Mouse (Mus musculus): Measurements from ENCODE around the gene Ttc9b. TPM values are rescaled to one million over a fixed set of nuclear protein-coding genes. Genes with fewer than 3 reads are reported as not detected.
"Not testable (repeated sequence)": the region's sequence is repeated elsewhere in the genome, so short reads cannot be mapped to it uniquely, and the experiment has no call there.

Ttc9b gene
- polyA plus RNA-seq, 1 experiment from 2014 or later, result 10.2 TPM

- not testable (repeated sequence) for H3K9ac ChIP-seq (ENCODE audit: low read length); H3K9me3 ChIP-seq (ENCODE audit: control insufficient read depth, low read length); H3K4me2 ChIP-seq; H3K27ac ChIP-seq (ENCODE audit: low read depth, low read length); H3K27me3 ChIP-seq (ENCODE audit: control insufficient read depth, insufficient read depth, low read length); DNase-seq (ENCODE audit: low spot score, missing footprints); H3K4me1 ChIP-seq (ENCODE audit: control insufficient read depth, insufficient read depth, low read length); ATAC-seq (ENCODE audit: low FRiP score); H3K4me3 ChIP-seq (ENCODE audit: low read depth, low read length)
- WGBS, result 98% methylated on average over 7 of the region's 7 CpGs
- H3K36me3 ChIP-seq (ENCODE audit: control insufficient read depth, insufficient read depth, low read length), result peaks cover 17% of the 10 kb centered on the region
Measured at GRCm38 (mm10) chr7:27628816-27629215, 24.9 kb upstream of the Ttc9b start.

DNA sequence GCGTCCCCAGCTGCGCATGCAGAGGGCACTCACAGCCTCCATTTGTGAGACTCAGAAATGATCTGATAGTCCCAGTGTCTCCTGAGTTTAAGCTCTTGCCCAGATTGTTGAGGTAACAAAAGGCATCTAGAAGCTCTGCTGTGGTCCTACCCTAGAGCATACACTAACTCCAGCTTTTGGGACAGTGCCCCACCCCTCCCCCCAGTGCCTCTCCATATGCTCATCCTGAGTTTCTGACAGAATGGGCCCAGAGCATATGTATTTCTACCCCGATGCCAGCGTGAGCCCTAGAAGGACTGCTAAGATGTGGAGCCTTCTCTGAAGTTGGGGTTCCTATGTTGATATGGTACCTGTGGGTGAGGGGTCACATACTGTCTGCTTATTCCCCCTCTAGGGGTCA, 22.3 kb upstream of the Ttc9b start:
- H3K27me3 ChIP-seq (ENCODE audit: control insufficient read depth, insufficient read depth, low read length), result no peaks in the 10 kb centered on the region
- H3K4me2 ChIP-seq, result no peak overlapping the region
- H3K4me3 ChIP-seq (ENCODE audit: low read depth, low read length), result no peak overlapping the region
- DNase-seq (ENCODE audit: low spot score, missing footprints), result no peak
- no peak overlapping the region for H3K27ac ChIP-seq (ENCODE audit: low read depth, low read length)
- no peaks in the 10 kb centered on the region for H3K9me3 ChIP-seq (ENCODE audit: control insufficient read depth, low read length)
- peaks cover 22% of the 10 kb centered on the region for H3K36me3 ChIP-seq (ENCODE audit: control insufficient read depth, insufficient read depth, low read length)
- 95% methylated on average over 4 of the region's 4 CpGs for WGBS
- no peak overlapping the region for H3K9ac ChIP-seq (ENCODE audit: low read length)
- no peak for ATAC-seq (ENCODE audit: low FRiP score)
- H3K4me1 ChIP-seq (ENCODE audit: control insufficient read depth, insufficient read depth, low read length), result no peaks in the 10 kb centered on the region

DNA sequence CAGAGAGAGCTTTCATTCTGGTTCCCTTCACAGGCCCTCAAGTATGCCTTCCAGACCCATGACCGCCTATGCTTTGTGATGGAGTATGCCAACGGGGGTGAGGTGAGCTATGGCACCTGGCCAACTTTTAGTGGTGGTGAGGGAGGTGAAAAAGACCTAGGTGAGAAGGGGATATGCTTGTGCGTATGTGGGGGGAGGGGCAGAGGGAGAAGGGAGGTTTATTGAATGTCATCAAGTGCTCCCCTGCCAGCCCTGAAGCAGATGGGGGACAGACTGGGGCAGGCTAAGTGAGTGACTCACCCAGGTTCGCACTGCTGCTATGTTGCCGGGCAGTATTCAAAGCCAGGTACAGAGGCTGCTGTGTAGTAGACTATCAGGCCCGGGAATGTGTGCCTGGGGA, 20.5 kb upstream of the Ttc9b start:
- H3K9me3 ChIP-seq (ENCODE audit: control insufficient read depth, low read length), result no peaks in the 10 kb centered on the region
- no peak overlapping the region for H3K27ac ChIP-seq (ENCODE audit: low read depth, low read length)
- H3K9ac ChIP-seq (ENCODE audit: low read length), result no peak overlapping the region
- no peaks in the 10 kb centered on the region for H3K4me1 ChIP-seq (ENCODE audit: control insufficient read depth, insufficient read depth, low read length)
- DNase-seq (ENCODE audit: low spot score, missing footprints), result no peak
- 84% methylated on average over 6 of the region's 6 CpGs for WGBS
- ATAC-seq (ENCODE audit: low FRiP score), result no peak
- no peak overlapping the region for H3K4me3 ChIP-seq (ENCODE audit: low read depth, low read length)
- no peak overlapping the region for H3K4me2 ChIP-seq
- peaks cover 26% of the 10 kb centered on the region for H3K36me3 ChIP-seq (ENCODE audit: control insufficient read depth, insufficient read depth, low read length)
- H3K27me3 ChIP-seq (ENCODE audit: control insufficient read depth, insufficient read depth, low read length), result no peaks in the 10 kb centered on the region

- H3K9me3 ChIP-seq (ENCODE audit: control insufficient read depth, low read length), result no peaks in the 10 kb centered on the region
- H3K9ac ChIP-seq (ENCODE audit: low read length), result no peak overlapping the region
- H3K36me3 ChIP-seq (ENCODE audit: control insufficient read depth, insufficient read depth, low read length), result peaks cover 22% of the 10 kb centered on the region
- no peak overlapping the region for H3K4me3 ChIP-seq (ENCODE audit: low read depth, low read length)
- no peaks in the 10 kb centered on the region for H3K27me3 ChIP-seq (ENCODE audit: control insufficient read depth, insufficient read depth, low read length)
- H3K4me1 ChIP-seq (ENCODE audit: control insufficient read depth, insufficient read depth, low read length), result no peaks in the 10 kb centered on the region
- no peak for DNase-seq (ENCODE audit: low spot score, missing footprints)
- no peak for ATAC-seq (ENCODE audit: low FRiP score)
- H3K4me2 ChIP-seq, result no peak overlapping the region
- H3K27ac ChIP-seq (ENCODE audit: low read depth, low read length), result no peak overlapping the region
- 92% methylated on average over 6 of the region's 6 CpGs for WGBS
Measured at GRCm38 (mm10) chr7:27634691-27635090, 19.0 kb upstream of the Ttc9b start.

GRCm38 (mm10) chr7:27635094-27635493, 18.6 kb upstream of the Ttc9b start:
- not testable (repeated sequence) for H3K4me1 ChIP-seq (ENCODE audit: control insufficient read depth, insufficient read depth, low read length); H3K27me3 ChIP-seq (ENCODE audit: control insufficient read depth, insufficient read depth, low read length); DNase-seq (ENCODE audit: low spot score, missing footprints); H3K27ac ChIP-seq (ENCODE audit: low read depth, low read length); H3K9me3 ChIP-seq (ENCODE audit: control insufficient read depth, low read length); H3K4me3 ChIP-seq (ENCODE audit: low read depth, low read length); H3K4me2 ChIP-seq; H3K9ac ChIP-seq (ENCODE audit: low read length); ATAC-seq (ENCODE audit: low FRiP score)
- H3K36me3 ChIP-seq (ENCODE audit: control insufficient read depth, insufficient read depth, low read length), result peaks cover 22% of the 10 kb centered on the region
- 94% methylated on average over 2 of the region's 2 CpGs for WGBS

- Histone ChIP-seq H3K27ac (ENCODE audit: low read depth, low read length) (no peak overlapping the region), H3K4me2 (no peak overlapping the region), H3K9ac (ENCODE audit: low read length) (no peak overlapping the region), H3K4me1 (ENCODE audit: control insufficient read depth, insufficient read depth, low read length) (no peaks in the 10 kb centered on the region), H3K4me3 (ENCODE audit: low read depth, low read length) (no peak overlapping the region), H3K27me3 (ENCODE audit: control insufficient read depth, insufficient read depth, low read length) (no peaks in the 10 kb centered on the region), H3K36me3 (ENCODE audit: control insufficient read depth, insufficient read depth, low read length) (no peaks in the 10 kb centered on the region), H3K9me3 (ENCODE audit: control insufficient read depth, low read length) (no peaks in the 10 kb centered on the region)
- ATAC-seq (ENCODE audit: low FRiP score) (no peak), DNase-seq (ENCODE audit: low spot score, missing footprints) (no peak)
- 52% methylated on average over 1 of the region's 1 CpGs for WGBS
Measured at GRCm38 (mm10) chr7:27644471-27644870, 9.2 kb upstream of the Ttc9b start.

DNA sequence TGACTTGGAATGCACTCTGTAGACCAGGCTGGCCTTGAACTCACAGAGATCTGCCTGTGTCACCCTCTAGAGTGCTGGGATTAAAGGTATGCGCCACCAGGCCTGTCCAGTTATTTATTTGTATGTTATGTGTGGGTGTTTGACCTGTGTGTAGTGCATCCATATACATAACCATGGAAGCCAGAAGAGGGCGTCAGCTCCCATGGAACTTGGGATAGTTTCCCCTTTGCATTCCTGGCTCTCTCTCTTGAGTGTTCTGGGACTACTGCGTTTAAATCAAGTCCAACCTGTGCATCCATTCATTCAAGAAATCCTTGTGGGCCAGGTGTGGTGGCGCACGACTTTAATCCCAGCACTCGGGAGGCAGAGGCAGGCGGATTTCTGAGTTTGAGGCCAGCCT, 7.2 kb upstream of the Ttc9b start:
- H3K9me3 ChIP-seq (ENCODE audit: control insufficient read depth, low read length), result no peaks in the 10 kb centered on the region
- no peaks in the 10 kb centered on the region for H3K36me3 ChIP-seq (ENCODE audit: control insufficient read depth, insufficient read depth, low read length)
- no peak overlapping the region for H3K9ac ChIP-seq (ENCODE audit: low read length)
- H3K4me2 ChIP-seq, result no peak overlapping the region
- H3K4me3 ChIP-seq (ENCODE audit: low read depth, low read length), result no peak overlapping the region
- no peak overlapping the region for H3K27ac ChIP-seq (ENCODE audit: low read depth, low read length)
- DNase-seq (ENCODE audit: low spot score, missing footprints), result no peak
- WGBS, result 89% methylated on average over 7 of the region's 7 CpGs
- H3K27me3 ChIP-seq (ENCODE audit: control insufficient read depth, insufficient read depth, low read length), result no peaks in the 10 kb centered on the region
- ATAC-seq (ENCODE audit: low FRiP score), result no peak
- no peaks in the 10 kb centered on the region for H3K4me1 ChIP-seq (ENCODE audit: control insufficient read depth, insufficient read depth, low read length)

- Histone ChIP-seq H3K36me3 (ENCODE audit: control insufficient read depth, insufficient read depth, low read length) (no peaks in the 10 kb centered on the region), H3K27me3 (ENCODE audit: control insufficient read depth, insufficient read depth, low read length) (peaks cover 1% of the 10 kb centered on the region; the same call in 1 of the 2 replicates), H3K4me2 (no peak overlapping the region), H3K9me3 (ENCODE audit: control insufficient read depth, low read length) (no peaks in the 10 kb centered on the region), H3K9ac (ENCODE audit: low read length) (no peak overlapping the region), H3K4me3 (ENCODE audit: low read depth, low read length) (no peak overlapping the region), H3K27ac (ENCODE audit: low read depth, low read length) (no peak overlapping the region), H3K4me1 (ENCODE audit: control insufficient read depth, insufficient read depth, low read length) (no peaks in the 10 kb centered on the region)
- ATAC-seq (ENCODE audit: low FRiP score) (no peak), DNase-seq (ENCODE audit: low spot score, missing footprints) (no peak)
- WGBS, result 86% methylated on average over 6 of the region's 6 CpGs
Measured at GRCm38 (mm10) chr7:27647281-27648002, 6.3 kb upstream of the Ttc9b start.

DNA sequence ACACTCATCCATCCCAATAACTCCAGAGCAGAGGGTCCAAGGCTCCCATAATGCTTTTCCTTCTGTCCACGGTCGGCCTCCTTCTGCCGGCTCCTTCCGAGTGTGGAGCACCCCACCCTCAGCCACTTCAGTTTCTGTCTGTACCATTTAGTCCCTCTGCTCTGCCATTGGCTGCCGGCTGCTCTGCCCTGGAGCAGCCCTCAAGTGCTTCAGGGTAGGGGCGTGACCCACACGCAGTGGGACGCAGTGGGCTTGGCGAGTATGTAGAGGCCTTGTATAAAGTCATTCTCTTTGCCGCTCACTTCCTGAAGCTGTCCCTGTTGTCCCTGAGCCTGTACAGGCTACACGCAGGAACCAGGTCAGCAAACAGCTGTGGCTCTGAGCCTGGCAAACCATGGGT, 4.0 kb upstream of the Ttc9b start:
- Histone ChIP-seq H3K9ac (ENCODE audit: low read length) (no peak overlapping the region), H3K27me3 (ENCODE audit: control insufficient read depth, insufficient read depth, low read length) (peaks cover 19% of the 10 kb centered on the region), H3K4me1 (ENCODE audit: control insufficient read depth, insufficient read depth, low read length) (0 out of 2 replicates have a peak, but pooled peaks cover 4% of the 10 kb centered on the region), H3K27ac (ENCODE audit: low read depth, low read length) (no peak overlapping the region), H3K4me2 (no peak overlapping the region), H3K9me3 (ENCODE audit: control insufficient read depth, low read length) (no peaks in the 10 kb centered on the region), H3K4me3 (ENCODE audit: low read depth, low read length) (no peak overlapping the region), H3K36me3 (ENCODE audit: control insufficient read depth, insufficient read depth, low read length) (no peaks in the 10 kb centered on the region)
- no peak for ATAC-seq (ENCODE audit: low FRiP score)
- DNase-seq (ENCODE audit: low spot score, missing footprints), result no peak
- WGBS, result 95% methylated on average over 11 of the region's 11 CpGs

Data from midbrain, embryonic 11.5 days (tissue).